8 mouse cellular contexts compared by ENCODE assay signal in genomic region chr9:61278216-61278758, GRCm38 (mm10).
DNase-seq lines count a peak whose midpoint lies in the region; ATAC-seq and TF ChIP-seq lines count a peak whose summit lies in the region.

No protein-coding gene starts in this region.

- WGBS in cerebellum, adult 2 months = 18% methylated on average over 12 of the region's 12 CpGs
- WGBS in forebrain, embryonic 14.5 days = 10% methylated on average over 12 of the region's 12 CpGs

- H3K4me3 ChIP-seq in cerebellum, adult 2 months (replicated peaks; ENCODE audit: insufficient read depth, low read depth, low read length) = no peak overlapping the region
- no peak overlapping the region for H3K4me3 ChIP-seq in forebrain, embryonic 14.5 days (ENCODE audit: low read depth, low read length)

- H3K36me3 ChIP-seq in forebrain, embryonic 14.5 days (ENCODE audit: control insufficient read depth, insufficient read depth, low read length) = no peaks in the 10 kb centered on the region

- no peak for TF ChIP-seq POLR2A in cerebellum, adult 2 months (IDR thresholded peaks at IDR 0.05; ENCODE audit: borderline replicate concordance, insufficient read depth, low read length)

- ATAC-seq in forebrain, embryonic 14.5 days = peak; percentile 81

- H3K9ac ChIP-seq in forebrain, embryonic 14.5 days (ENCODE audit: low read length) = no peak overlapping the region

- H3K27ac ChIP-seq in cerebellum, adult 2 months (ENCODE audit: insufficient read depth, low read length) = no peak overlapping the region
- peak overlapping the region; percentile 60 for H3K27ac ChIP-seq in forebrain, embryonic 14.5 days (ENCODE audit: low read depth, low read length)

- no peak for TF ChIP-seq CTCF in cerebellum, adult 2 months (IDR thresholded peaks at IDR 0.05; ENCODE audit: borderline replicate concordance, insufficient read depth, low read depth, low read length)

- DNase-seq in cerebellum, adult 2 months = peak; percentile 51 to 69
- DNase-seq in cerebellum, adult 18-20 months = no peak
- peak; percentile 98 for DNase-seq in 416B (ENCODE audit: low read depth)
- DNase-seq in forebrain, embryonic 14.5 days (ENCODE audit: low spot score) = no peak
- DNase-seq in layer of hippocampus, adult 9-10 months (ENCODE audit: low spot score) = peak; percentile 22
- peak; percentile 74 for DNase-seq in lung, postnatal 36 days
- no peak for DNase-seq in adrenal gland, postnatal 14 days
- no peak for DNase-seq in thymus, postnatal 36 days

- H3K4me1 ChIP-seq in cerebellum, adult 2 months (ENCODE audit: control insufficient read depth, insufficient read depth, low read length) = peaks cover 30% of the 10 kb centered on the region
- H3K4me1 ChIP-seq in forebrain, embryonic 14.5 days (ENCODE audit: control insufficient read depth, insufficient read depth, low read length) = peaks cover 27% of the 10 kb centered on the region

- H3K27me3 ChIP-seq in cerebellum, adult 2 months (ENCODE audit: control insufficient read depth, insufficient read depth, low read length) = no peaks in the 10 kb centered on the region
- 0 out of 2 replicates have a peak, but pooled peaks cover 4% of the 10 kb centered on the region for H3K27me3 ChIP-seq in forebrain, embryonic 14.5 days (replicated peaks; ENCODE audit: control insufficient read depth, insufficient read depth, low read length)

- peak overlapping the region; percentile 38 for H3K4me2 ChIP-seq in forebrain, embryonic 14.5 days (ENCODE audit: low read length)

- no peaks in the 10 kb centered on the region for H3K9me3 ChIP-seq in forebrain, embryonic 14.5 days (replicated peaks; ENCODE audit: control insufficient read depth, low read length)

Comparison
In these comparisons a context has a peak if more than half of its experiments do, and no peak if none do; other contexts are left out.
1. DNase-seq: peak in cerebellum, adult 2 months (2 of 2), 416B (single experiment), layer of hippocampus, adult 9-10 months (single experiment) and lung, postnatal 36 days (single experiment); none in cerebellum, adult 18-20 months (0 of 2), forebrain, embryonic 14.5 days (single experiment), adrenal gland, postnatal 14 days (single experiment) and thymus, postnatal 36 days (0 of 2).